Mouse (Mus musculus) forebrain, embryonic 15.5 days (tissue): ENCODE data around the gene Mcoln2. TPM values are rescaled to one million over a fixed set of nuclear protein-coding genes. Genes with fewer than 3 reads are reported as not detected.

Experiments
- ATAC-seq: fragments of 200-750 bp; cut with Nextera tagmentation; replicated peaks from 2 replicates; pipeline ENCODE4 v1.8.0; 2017; ENCODE audit warnings: mild to moderate bottlenecking, moderate TSS enrichment, moderate library complexity
- H3K27ac ChIP-seq: fragments of 300-500 bp; sonication (generic); replicated peaks from 2 replicates; pipeline ENCODE4 v1.5.1; 2015; ENCODE audit warnings: mild to moderate bottlenecking, inconsistent platforms
- H3K27me3 ChIP-seq: fragments of 300-500 bp; sonication (generic); 2 replicates; pipeline ENCODE4 v1.6.1; 2015; ENCODE audit warnings: inconsistent platforms
- H3K36me3 ChIP-seq: fragments of 300-500 bp; sonication (generic); 2 replicates; pipeline ENCODE4 v1.6.1; 2015; ENCODE audit warnings: mild to moderate bottlenecking, inconsistent platforms
- H3K4me1 ChIP-seq: fragments of 300-500 bp; sonication (generic); 2 replicates; pipeline ENCODE4 v1.6.1; 2015; ENCODE audit warnings: inconsistent platforms
- H3K4me2 ChIP-seq: fragments of 300-500 bp; sonication (generic); replicated peaks from 2 replicates; pipeline ENCODE4 v1.6.1; 2015; ENCODE audit warnings: mild to moderate bottlenecking, inconsistent platforms
- H3K4me3 ChIP-seq: fragments of 300-500 bp; sonication (generic); 2 replicates; pipeline ENCODE4 v1.5.1; 2015; ENCODE audit warnings: mild to moderate bottlenecking, inconsistent platforms
- H3K9ac ChIP-seq: fragments of 300-500 bp; sonication (generic); replicated peaks from 2 replicates; pipeline ENCODE4 v1.6.1; 2015; ENCODE audit warnings: mild to moderate bottlenecking, inconsistent platforms
- H3K9me3 ChIP-seq: fragments of 300-500 bp; sonication (generic); 2 replicates; pipeline ENCODE4 v1.6.1; 2016; ENCODE audit warnings: inconsistent platforms
- WGBS: fragments of 180-500 bp; shearing (Covaris S2); methylation state at CpG from one replicate; pipeline ENCODE4 v1.1.7; 2015; ENCODE audit warnings: mixed read lengths; 5-methylcytosine and 5-hydroxymethylcytosine counted together
- polyA plus RNA-seq: library from polyadenylated mRNA; unstranded; fragments of >200 nt; fragmentation: Nextera tagmentation; extraction: Ambion mirVana; gene quantifications from 2 replicates; pipeline ENCODE4 v1.2.1, GENCODE M21; 2015

The Mcoln2 gene
- polyA plus RNA-seq, 1 experiment from 2014 or later = not detected

- Histone ChIP-seq H3K9me3 (no peaks in the 10 kb centered on the region), H3K36me3 (no peaks in the 10 kb centered on the region), H3K9ac (no peak overlapping the region), H3K27ac (no peak overlapping the region), H3K4me3 (no peak overlapping the region), H3K27me3 (no peaks in the 10 kb centered on the region), H3K4me2 (no peak overlapping the region), H3K4me1 (no peaks in the 10 kb centered on the region)
- ATAC-seq = no peak
- WGBS = 88% methylated on average over 4 of the region's 4 CpGs
Measured at GRCm38 (mm10) chr3:146169356-146169755, 19.7 kb downstream of the Mcoln2 start.

GRCm38 (mm10) chr3:146173030-146173429 lies 23.4 kb downstream of the Mcoln2 start:
- WGBS = 84% methylated on average over 5 of the region's 5 CpGs
- Histone ChIP-seq H3K4me3 (no peak overlapping the region), H3K4me2 (no peak overlapping the region), H3K36me3 (no peaks in the 10 kb centered on the region), H3K4me1 (no peaks in the 10 kb centered on the region), H3K27ac (no peak overlapping the region), H3K27me3 (no peaks in the 10 kb centered on the region), H3K9me3 (no peaks in the 10 kb centered on the region), H3K9ac (no peak overlapping the region)
- ATAC-seq = no peak

DNA sequence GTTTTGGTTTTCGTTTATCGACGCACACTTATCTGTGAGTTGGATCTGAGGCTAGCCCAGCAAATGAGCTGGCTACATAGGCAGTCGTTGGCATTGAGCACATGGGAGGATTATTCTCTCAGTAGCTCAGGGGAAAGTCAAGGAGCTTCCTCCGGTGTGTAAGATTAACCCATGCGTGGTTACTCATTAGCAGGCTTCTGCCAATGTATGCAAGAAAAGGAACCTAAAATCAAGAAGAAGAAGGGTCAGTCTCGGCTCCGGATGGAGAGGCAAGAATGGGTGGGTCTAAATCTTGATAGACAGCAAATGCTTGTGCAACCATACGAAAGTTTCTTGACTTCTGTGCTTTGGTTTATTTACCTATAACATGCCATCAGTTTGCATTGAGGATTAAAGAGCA lies 24.6 kb downstream of the Mcoln2 start:
- Histone ChIP-seq H3K9ac (no peak overlapping the region), H3K9me3 (no peaks in the 10 kb centered on the region), H3K4me1 (no peaks in the 10 kb centered on the region), H3K27ac (no peak overlapping the region), H3K36me3 (no peaks in the 10 kb centered on the region), H3K4me2 (no peak overlapping the region), H3K4me3 (no peak overlapping the region), H3K27me3 (no peaks in the 10 kb centered on the region)
- WGBS = 89% methylated on average over 9 of the region's 9 CpGs
- ATAC-seq = no peak

DNA sequence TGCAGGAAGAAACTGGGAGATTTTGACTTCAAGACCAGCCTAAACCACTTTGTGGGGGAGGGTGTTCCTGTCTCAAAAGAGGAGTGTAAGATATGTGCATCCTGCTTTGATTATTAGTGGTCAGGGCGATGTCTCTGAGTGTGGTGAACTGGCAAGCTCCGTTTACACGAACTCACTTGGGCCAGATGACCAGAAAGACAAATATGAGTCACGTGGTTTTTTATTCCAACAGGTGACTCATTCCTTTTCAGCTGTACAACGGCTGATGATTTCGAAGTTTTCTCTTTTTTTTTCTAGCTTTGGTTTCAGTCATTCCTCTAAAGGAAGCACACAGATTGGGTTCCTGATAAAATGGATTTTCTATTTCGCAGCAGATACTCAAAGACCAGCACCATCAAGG lies 27.7 kb downstream of the Mcoln2 start:
- H3K4me2 ChIP-seq = peak overlapping the region; percentile 57
- H3K4me1 ChIP-seq = no peaks in the 10 kb centered on the region
- peak overlapping the region; percentile 35; the same call in 1 of the 2 replicates for H3K4me3 ChIP-seq
- H3K9me3 ChIP-seq = no peaks in the 10 kb centered on the region
- no peaks in the 10 kb centered on the region for H3K36me3 ChIP-seq
- H3K27me3 ChIP-seq = no peaks in the 10 kb centered on the region
- 86% methylated on average over 7 of the region's 7 CpGs for WGBS
- no peak overlapping the region for H3K27ac ChIP-seq
- H3K9ac ChIP-seq = no peak overlapping the region
- no peak for ATAC-seq

DNA sequence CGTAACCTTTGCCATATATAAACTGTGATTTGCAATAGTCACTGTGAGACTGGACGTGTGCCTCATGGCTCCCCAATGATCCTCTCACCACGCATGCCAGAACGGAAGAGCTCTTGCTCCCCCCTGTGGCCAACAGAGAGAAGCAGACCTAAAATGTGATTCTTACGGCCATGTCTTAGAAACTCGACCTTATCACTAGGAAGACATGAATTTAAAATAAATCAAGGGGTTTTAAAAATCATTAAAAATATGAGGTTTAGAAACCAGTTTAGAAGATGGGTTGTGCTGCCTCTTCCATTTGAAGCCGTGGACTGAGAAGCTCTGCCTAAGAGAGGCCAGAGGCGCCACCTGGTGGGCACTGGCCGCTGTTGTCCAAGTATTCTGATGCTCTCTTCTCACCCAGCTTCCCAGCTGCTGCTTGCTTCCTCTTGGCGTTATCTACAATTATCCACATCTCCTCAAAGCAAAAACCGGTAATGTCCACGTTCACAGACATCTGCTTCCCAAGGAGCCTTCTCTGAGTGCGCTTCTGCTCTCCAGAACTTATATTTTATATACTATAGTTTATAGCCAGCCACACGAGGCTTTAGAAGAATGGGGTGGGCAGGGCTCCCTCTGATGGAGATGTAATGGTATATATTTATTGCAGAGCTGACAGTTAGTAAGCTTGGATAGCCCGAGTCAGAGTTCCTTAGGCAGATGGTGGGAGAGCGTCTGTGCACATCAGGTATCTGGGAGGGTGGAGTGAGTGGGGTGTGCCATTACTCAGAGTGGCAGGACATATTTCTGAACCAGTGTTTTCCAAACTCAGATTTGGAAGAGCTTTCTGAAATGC lies 28.3 kb downstream of the Mcoln2 start:
- H3K4me3 ChIP-seq = peak overlapping the region; percentile 35
- H3K9ac ChIP-seq = peak overlapping the region; percentile 38; the same call in 1 of the 2 replicates
- 4% methylated on average over 16 of the region's 16 CpGs for WGBS
- no peaks in the 10 kb centered on the region for H3K36me3 ChIP-seq
- peak overlapping the region; percentile 57 for H3K4me2 ChIP-seq
- no peaks in the 10 kb centered on the region for H3K4me1 ChIP-seq
- H3K27me3 ChIP-seq = no peaks in the 10 kb centered on the region
- H3K27ac ChIP-seq = peak overlapping the region; percentile 66; the same call in 1 of the 2 replicates
- H3K9me3 ChIP-seq = no peaks in the 10 kb centered on the region
- ATAC-seq = peak; percentile 91

DNA sequence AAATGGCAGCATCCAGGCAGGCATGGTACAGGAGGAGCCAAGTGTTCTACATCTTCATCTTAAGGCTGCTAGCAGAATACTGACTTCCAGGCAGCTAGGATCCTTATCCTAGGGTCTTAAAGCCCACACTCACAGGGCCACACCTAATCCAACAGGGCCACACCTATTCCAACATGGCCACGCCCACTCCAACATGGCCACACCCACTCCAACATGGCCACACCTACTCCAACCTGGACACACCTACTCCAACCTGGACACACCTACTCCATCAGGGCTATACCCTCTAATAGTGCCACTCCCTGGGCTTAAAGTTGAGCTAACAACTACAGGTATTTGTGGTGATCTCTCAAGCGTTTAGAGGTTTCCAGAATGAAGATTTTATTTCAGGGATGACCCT lies 30.7 kb downstream of the Mcoln2 start:
- H3K4me3 ChIP-seq = no peak overlapping the region
- no peaks in the 10 kb centered on the region for H3K27me3 ChIP-seq
- no peak overlapping the region for H3K9ac ChIP-seq
- no peaks in the 10 kb centered on the region for H3K9me3 ChIP-seq
- H3K27ac ChIP-seq = no peak overlapping the region
- H3K4me2 ChIP-seq = no peak overlapping the region
- no peaks in the 10 kb centered on the region for H3K36me3 ChIP-seq
- WGBS = 40% methylated on average over 2 of the region's 2 CpGs
- H3K4me1 ChIP-seq = no peaks in the 10 kb centered on the region
- no peak for ATAC-seq

- WGBS = 26% methylated on average over 3 of the region's 3 CpGs
- Histone ChIP-seq H3K4me3 (no peak overlapping the region), H3K9ac (no peak overlapping the region), H3K4me2 (no peak overlapping the region), H3K36me3 (no peaks in the 10 kb centered on the region), H3K27me3 (no peaks in the 10 kb centered on the region), H3K9me3 (no peaks in the 10 kb centered on the region), H3K4me1 (no peaks in the 10 kb centered on the region), H3K27ac (no peak overlapping the region)
- ATAC-seq = no peak
Measured at GRCm38 (mm10) chr3:146180986-146181385, 31.4 kb downstream of the Mcoln2 start.

- no peak overlapping the region for H3K9ac ChIP-seq
- H3K4me2 ChIP-seq = no peak overlapping the region
- H3K9me3 ChIP-seq = no peaks in the 10 kb centered on the region
- H3K27ac ChIP-seq = no peak overlapping the region
- ATAC-seq = peak; percentile 73
- H3K4me3 ChIP-seq = no peak overlapping the region
- WGBS = 14% methylated on average over 13 of the region's 13 CpGs
- H3K27me3 ChIP-seq = no peaks in the 10 kb centered on the region
- no peaks in the 10 kb centered on the region for H3K36me3 ChIP-seq
- H3K4me1 ChIP-seq = no peaks in the 10 kb centered on the region
Measured at GRCm38 (mm10) chr3:146184992-146185657, 35.5 kb downstream of the Mcoln2 start.

DNA sequence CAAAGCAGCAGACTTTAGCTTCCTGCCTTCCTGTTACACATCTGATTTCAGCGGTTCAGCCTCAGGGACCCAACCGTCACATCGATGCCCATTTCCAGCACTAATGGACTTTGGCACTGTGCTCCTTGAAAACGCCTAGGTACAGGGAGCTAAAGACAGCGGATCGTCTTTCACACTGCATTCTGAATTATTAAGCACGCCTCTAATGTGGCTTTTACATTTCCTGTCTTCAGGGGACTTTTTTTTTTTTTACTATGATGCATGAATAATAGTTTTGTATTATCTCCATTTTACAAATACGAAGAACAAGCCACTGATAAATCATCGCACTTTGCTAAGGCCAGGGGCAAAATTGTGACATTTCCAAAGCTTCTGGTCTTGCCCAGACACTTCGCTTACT lies 36.4 kb downstream of the Mcoln2 start:
- no peaks in the 10 kb centered on the region for H3K9me3 ChIP-seq
- no peaks in the 10 kb centered on the region for H3K36me3 ChIP-seq
- H3K4me1 ChIP-seq = no peaks in the 10 kb centered on the region
- H3K4me2 ChIP-seq = no peak overlapping the region
- no peak overlapping the region for H3K4me3 ChIP-seq
- H3K27me3 ChIP-seq = no peaks in the 10 kb centered on the region
- no peak overlapping the region for H3K27ac ChIP-seq
- WGBS = 81% methylated on average over 10 of the region's 10 CpGs
- ATAC-seq = no peak
- no peak overlapping the region for H3K9ac ChIP-seq

DNA sequence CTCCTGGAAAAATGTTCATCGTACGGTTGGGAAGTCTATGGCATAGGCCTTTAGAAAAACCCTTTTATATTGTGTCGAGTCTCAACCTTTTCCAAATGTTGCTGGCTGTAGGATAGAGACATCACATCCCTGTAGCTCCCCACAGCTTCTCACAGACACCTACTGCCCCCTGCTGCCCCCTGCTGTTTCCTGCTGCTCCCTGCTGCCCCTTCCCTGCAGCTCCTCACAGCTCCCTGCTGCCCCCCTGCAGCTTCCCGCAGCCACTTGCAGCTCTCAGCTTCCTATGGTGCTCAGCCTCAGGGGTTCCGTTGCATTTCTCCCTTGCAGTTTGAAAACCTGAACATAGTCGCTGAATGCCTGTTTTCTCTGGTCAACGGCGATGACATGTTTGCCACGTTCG lies 40.3 kb downstream of the Mcoln2 start:
- Histone ChIP-seq H3K4me1 (no peaks in the 10 kb centered on the region), H3K9ac (no peak overlapping the region), H3K36me3 (no peaks in the 10 kb centered on the region), H3K4me2 (no peak overlapping the region), H3K9me3 (no peaks in the 10 kb centered on the region), H3K27me3 (no peaks in the 10 kb centered on the region), H3K27ac (no peak overlapping the region), H3K4me3 (no peak overlapping the region)
- 71% methylated on average over 10 of the region's 10 CpGs for WGBS
- no peak for ATAC-seq

DNA sequence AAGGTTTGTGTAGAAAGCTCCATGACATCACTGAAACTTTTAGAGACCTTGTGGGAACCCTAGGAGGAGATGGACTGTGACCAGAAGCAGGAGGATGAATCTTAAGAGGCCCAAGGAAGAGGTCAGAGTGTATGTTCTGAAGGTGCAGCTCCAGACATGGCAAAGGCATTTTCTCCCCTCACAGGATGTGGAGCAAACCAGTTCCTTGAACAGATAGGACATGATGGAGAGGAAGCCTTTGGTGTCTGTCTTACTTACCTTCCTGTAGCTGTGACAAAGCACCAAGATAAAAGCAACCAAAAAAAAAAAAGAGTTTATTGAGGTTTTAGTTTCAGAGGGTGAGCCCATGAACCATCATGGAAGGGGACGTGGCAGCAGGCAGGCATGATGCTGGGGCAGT lies 42.9 kb downstream of the Mcoln2 start:
- no peak overlapping the region for H3K9ac ChIP-seq
- no peak for ATAC-seq
- WGBS = 95% methylated on average over 1 of the region's 1 CpGs
- no peak overlapping the region for H3K4me3 ChIP-seq
- no peak overlapping the region for H3K27ac ChIP-seq
- H3K4me1 ChIP-seq = no peaks in the 10 kb centered on the region
- H3K4me2 ChIP-seq = no peak overlapping the region
- no peaks in the 10 kb centered on the region for H3K36me3 ChIP-seq
- no peaks in the 10 kb centered on the region for H3K27me3 ChIP-seq
- H3K9me3 ChIP-seq = no peaks in the 10 kb centered on the region

DNA sequence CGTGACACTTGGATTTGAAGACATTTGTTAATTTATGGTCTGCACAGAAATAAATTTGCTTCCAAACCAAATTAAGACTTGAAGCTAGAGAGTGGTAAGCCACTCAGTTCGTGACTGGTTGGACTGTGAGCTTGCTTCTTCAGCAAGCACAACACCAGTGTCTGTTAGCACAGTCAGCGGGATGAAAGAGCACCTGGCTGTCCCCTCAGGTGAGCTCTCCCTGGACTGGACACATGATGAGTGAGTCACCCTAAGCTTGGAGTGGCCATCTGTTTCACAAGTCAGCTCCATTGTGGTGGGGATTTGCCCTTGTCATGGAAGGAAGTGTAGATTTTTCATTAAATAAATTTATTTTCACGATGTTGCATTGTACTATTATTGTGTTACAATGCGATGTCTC lies 45.5 kb downstream of the Mcoln2 start:
- Histone ChIP-seq H3K4me3 (no peak overlapping the region), H3K4me1 (no peaks in the 10 kb centered on the region), H3K9ac (no peak overlapping the region), H3K27me3 (no peaks in the 10 kb centered on the region), H3K4me2 (no peak overlapping the region), H3K36me3 (no peaks in the 10 kb centered on the region), H3K27ac (no peak overlapping the region), H3K9me3 (no peaks in the 10 kb centered on the region)
- WGBS = 90% methylated on average over 5 of the region's 5 CpGs
- no peak for ATAC-seq
